Mouse (Mus musculus) ovary, postnatal 10 days (tissue): ENCODE results near the gene Gm11983.
"Not testable (repeated sequence)": the region's sequence is repeated elsewhere in the genome, so short reads cannot be mapped to it uniquely, and the experiment has no call there.

Source experiments
- DNase-seq: peaks from one replicate; pipeline ENCODE4 v3.0.0; 2022; ENCODE audit warnings: low spot score

The Gm11983 gene

GRCm38 (mm10) chr11:6837554-6837953 lies at the start of gene Gm11983:
TSS of gene Gm11983 (minus strand) at chr11:6837654.
- DNase-seq: no peak

GRCm38 (mm10) chr11:6883045-6883444 lies 45.6 kb upstream of the Gm11983 start:
- DNase-seq: not testable (repeated sequence)

GRCm38 (mm10) chr11:6881614-6882013 lies 44.2 kb upstream of the Gm11983 start:
- DNase-seq: no peak

- DNase-seq: no peak
Observed at GRCm38 (mm10) chr11:6877740-6878139, 40.3 kb upstream of the Gm11983 start.

- no peak for DNase-seq
Observed at GRCm38 (mm10) chr11:6870947-6871346, 33.5 kb upstream of the Gm11983 start.

GRCm38 (mm10) chr11:6865536-6865935 lies 28.1 kb upstream of the Gm11983 start:
- no peak for DNase-seq

GRCm38 (mm10) chr11:6862185-6862584 lies 24.7 kb upstream of the Gm11983 start:
- DNase-seq: no peak

GRCm38 (mm10) chr11:6859898-6860858 lies 22.7 kb upstream of the Gm11983 start:
- no peak for DNase-seq

- no peak for DNase-seq
Observed at GRCm38 (mm10) chr11:6859096-6859495, 21.6 kb upstream of the Gm11983 start.

- no peak for DNase-seq
Observed at GRCm38 (mm10) chr11:6855942-6856341, 18.5 kb upstream of the Gm11983 start.

GRCm38 (mm10) chr11:6853366-6853765 lies 15.9 kb upstream of the Gm11983 start:
- DNase-seq: not testable (repeated sequence)

- DNase-seq: no peak
Observed at GRCm38 (mm10) chr11:6843831-6844230, 6.4 kb upstream of the Gm11983 start.

- no peak for DNase-seq
Observed at GRCm38 (mm10) chr11:6842160-6842559, 4.7 kb upstream of the Gm11983 start.

- no peak for DNase-seq
Observed at GRCm38 (mm10) chr11:6840775-6841174, 3.3 kb upstream of the Gm11983 start.

GRCm38 (mm10) chr11:6834636-6835035 lies 2.8 kb downstream of the Gm11983 start:
- no peak for DNase-seq

- no peak for DNase-seq
Observed at GRCm38 (mm10) chr11:6833731-6834130, 3.7 kb downstream of the Gm11983 start.

- no peak for DNase-seq
Observed at GRCm38 (mm10) chr11:6831931-6832330, 5.5 kb downstream of the Gm11983 start.

GRCm38 (mm10) chr11:6828196-6828595 lies 9.3 kb downstream of the Gm11983 start:
- no peak for DNase-seq

- DNase-seq: no peak
Observed at GRCm38 (mm10) chr11:6826157-6826556, 11.3 kb downstream of the Gm11983 start.

GRCm38 (mm10) chr11:6823176-6823575 lies 14.3 kb downstream of the Gm11983 start:
- DNase-seq: no peak

GRCm38 (mm10) chr11:6814486-6814885 lies 23.0 kb downstream of the Gm11983 start:
- no peak for DNase-seq

GRCm38 (mm10) chr11:6802879-6803278 lies 34.6 kb downstream of the Gm11983 start:
- DNase-seq: not testable (repeated sequence)

- no peak for DNase-seq
Observed at GRCm38 (mm10) chr11:6790690-6791089, 46.8 kb downstream of the Gm11983 start.
